Mouse (Mus musculus) gastrocnemius, postnatal 4 days (tissue): Measurements from ENCODE around the gene Zfp426. TPM values are rescaled to one million over a fixed set of nuclear protein-coding genes. Genes with fewer than 3 reads are reported as not detected.

Experiments used
- DNase-seq, 2 experiments: peaks; one replicate each; pipeline ENCODE4 v3.0.0; 2021 to 2022; ENCODE audit warnings: low spot score in 2 of 2, mixed read lengths in 2 of 2
- total RNA-seq, 2 experiments: library from RNA; stranded (reverse); gene quantifications; 2 replicates each; pipeline ENCODE4 v1.2.3; 2021

Gene Zfp426
- total RNA-seq, 2 experiments from 2014 or later = 15.9 to 19.6 TPM

GRCm38 (mm10) chr9:20459377-20460317, 32.9 kb downstream of the Zfp426 start, which contains the start of gene Zfp26:
TSS of gene Zfp26 (minus strand) at chr9:20460162.
- DNase-seq = peak; percentile 30 to 73

- no peak for DNase-seq
These were observed 38.9 kb downstream of the Zfp426 start for GRCm38 (mm10) chr9:20453647-20454046.

- no peak for DNase-seq
These were observed 41.1 kb downstream of the Zfp426 start for GRCm38 (mm10) chr9:20451493-20451892.

GRCm38 (mm10) chr9:20443183-20443783, 49.3 kb downstream of the Zfp426 start:
- DNase-seq = no peak

GRCm38 (mm10) chr9:20430004-20430403, 62.5 kb downstream of the Zfp426 start:
- DNase-seq = no peak

Other genes with a start within 250 kb of the Zfp426 start
- gene Olfr39, start 210.4 kb downstream of the Zfp426 start, total RNA-seq = not detected
- gene Olfr873, start 194.2 kb downstream of the Zfp426 start, total RNA-seq = not detected
- under 1 TPM in 1 of 2 experiments, not detected in 1; 0.27 TPM for gene Olfr18, start 156.7 kb downstream of the Zfp426 start, total RNA-seq
- gene Zfp560, start 107.6 kb downstream of the Zfp426 start, total RNA-seq = 10 to 100 TPM in 1 of 2 experiments, 1 to 10 TPM in 1; 9.5 to 14.1 TPM
- gene Zfp26, start 32.6 kb downstream of the Zfp426 start, total RNA-seq = 10 to 100 TPM; 19.5 to 23.2 TPM
- 10 to 100 TPM; 50.7 to 54.5 TPM for gene Zfp266, start 28.7 kb upstream of the Zfp426 start, total RNA-seq
- gene Zfp846, start 88.5 kb upstream of the Zfp426 start, total RNA-seq = 1 to 10 TPM; 6.9 to 7.8 TPM
- gene Ubl5, start 150.1 kb upstream of the Zfp426 start, total RNA-seq = 100 to 1,000 TPM; 178 to 190 TPM
- 10 to 100 TPM; 15.1 to 17.2 TPM for gene Fbxl12, start 152.0 kb upstream of the Zfp426 start, total RNA-seq
- gene Pin1, start 159.3 kb upstream of the Zfp426 start, total RNA-seq = 10 to 100 TPM; 17.3 to 18.6 TPM